Mouse (Mus musculus): ENCODE data around the gene Mgat5. TPM values are rescaled to one million over a fixed set of nuclear protein-coding genes. Genes with fewer than 3 reads are reported as not detected.

Gene Mgat5
- polyA plus RNA-seq, 1 experiment from 2014 or later = 12.6 TPM

DNA sequence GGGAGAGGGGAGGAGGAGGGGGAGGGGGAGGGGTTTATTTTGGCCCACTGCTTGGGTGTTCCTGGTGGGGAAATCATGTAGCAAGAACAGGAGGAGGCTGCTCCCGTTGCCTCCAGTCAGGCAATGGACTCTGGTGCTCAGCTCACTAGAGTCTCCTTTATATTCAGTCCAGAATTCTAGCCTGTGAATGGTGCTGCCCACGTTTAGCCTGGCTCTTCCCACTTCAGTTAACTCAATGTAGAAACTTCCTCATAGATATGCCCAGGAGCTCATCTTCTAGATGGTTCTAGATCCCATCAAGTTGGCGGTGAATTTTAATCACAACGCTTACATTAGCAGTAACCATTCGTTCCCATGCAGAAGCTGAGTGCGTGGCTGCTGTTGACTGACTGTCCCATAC lies 123.0 kb downstream of the Mgat5 start:
- Histone ChIP-seq H3K4me2 (replicated peaks) (no peak overlapping the region), H3K27me3 (no peaks in the 10 kb centered on the region), H3K36me3 (peaks cover 8% of the 10 kb centered on the region; the same call in 1 of the 2 replicates), H3K9me3 (no peaks in the 10 kb centered on the region), H3K4me1 (no peaks in the 10 kb centered on the region), H3K27ac (replicated peaks) (no peak overlapping the region), H3K9ac (replicated peaks) (no peak overlapping the region), H3K4me3 (no peak overlapping the region)
- WGBS = 82% methylated on average over 6 of the region's 6 CpGs
- no peak for ATAC-seq (replicated peaks)

- H3K4me2 ChIP-seq (replicated peaks) = no peak overlapping the region
- WGBS = 41% methylated on average over 5 of the region's 5 CpGs
- H3K27me3 ChIP-seq = no peaks in the 10 kb centered on the region
- H3K27ac ChIP-seq (replicated peaks) = no peak overlapping the region
- H3K9me3 ChIP-seq = no peaks in the 10 kb centered on the region
- no peak overlapping the region for H3K4me3 ChIP-seq
- ATAC-seq (replicated peaks) = no peak
- H3K36me3 ChIP-seq = peaks cover 8% of the 10 kb centered on the region; the same call in 1 of the 2 replicates
- H3K9ac ChIP-seq (replicated peaks) = no peak overlapping the region
- H3K4me1 ChIP-seq = no peaks in the 10 kb centered on the region
These were observed 123.6 kb downstream of the Mgat5 start for GRCm38 (mm10) chr1:127328354-127328875.

DNA sequence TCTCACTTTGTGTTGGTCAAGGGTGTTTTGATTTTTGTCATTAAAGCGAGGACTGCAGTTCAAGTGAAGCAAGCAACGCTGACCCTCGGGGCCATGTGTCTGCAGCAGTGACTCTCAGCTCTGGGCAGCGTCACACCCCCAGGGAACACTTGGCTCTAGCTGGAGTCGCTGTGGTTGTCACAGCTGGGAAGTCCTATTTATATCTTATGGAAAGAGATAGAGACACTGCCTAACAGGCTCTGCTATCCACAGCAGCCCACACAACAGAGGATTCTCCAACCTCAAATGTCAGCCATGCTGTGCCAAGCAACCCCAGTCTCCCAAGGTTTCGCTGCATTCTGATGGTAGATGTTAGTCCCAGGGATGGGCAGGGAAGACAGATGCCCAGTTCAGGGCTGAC lies 125.0 kb downstream of the Mgat5 start:
- H3K4me1 ChIP-seq = no peaks in the 10 kb centered on the region
- H3K9me3 ChIP-seq = no peaks in the 10 kb centered on the region
- WGBS = 90% methylated on average over 6 of the region's 6 CpGs
- H3K4me2 ChIP-seq (replicated peaks) = no peak overlapping the region
- no peaks in the 10 kb centered on the region for H3K36me3 ChIP-seq
- no peaks in the 10 kb centered on the region for H3K27me3 ChIP-seq
- H3K27ac ChIP-seq (replicated peaks) = no peak overlapping the region
- no peak overlapping the region for H3K4me3 ChIP-seq
- ATAC-seq (replicated peaks) = no peak
- H3K9ac ChIP-seq (replicated peaks) = no peak overlapping the region

- Histone ChIP-seq H3K27me3 (no peaks in the 10 kb centered on the region), H3K4me1 (peaks cover 17% of the 10 kb centered on the region), H3K9me3 (no peaks in the 10 kb centered on the region), H3K27ac (replicated peaks) (no peak overlapping the region), H3K36me3 (no peaks in the 10 kb centered on the region), H3K4me2 (replicated peaks) (no peak overlapping the region), H3K9ac (replicated peaks) (no peak overlapping the region), H3K4me3 (no peak overlapping the region)
- WGBS = 41% methylated on average over 10 of the region's 10 CpGs
- peak; percentile 69 for ATAC-seq (replicated peaks)
These were observed 132.9 kb downstream of the Mgat5 start for GRCm38 (mm10) chr1:127337740-127338139.

GRCm38 (mm10) chr1:127338833-127339487 lies 134.1 kb downstream of the Mgat5 start:
- 0 out of 2 replicates have a peak overlapping the region, but pooled peaks have one; percentile 6 for H3K27ac ChIP-seq (replicated peaks)
- H3K36me3 ChIP-seq = no peaks in the 10 kb centered on the region
- H3K9me3 ChIP-seq = no peaks in the 10 kb centered on the region
- WGBS = 41% methylated on average over 9 of the region's 9 CpGs
- peaks cover 17% of the 10 kb centered on the region for H3K4me1 ChIP-seq
- no peak overlapping the region for H3K4me3 ChIP-seq
- no peak overlapping the region for H3K4me2 ChIP-seq (replicated peaks)
- H3K27me3 ChIP-seq = no peaks in the 10 kb centered on the region
- ATAC-seq (replicated peaks) = peak; percentile 67
- H3K9ac ChIP-seq (replicated peaks) = no peak overlapping the region

DNA sequence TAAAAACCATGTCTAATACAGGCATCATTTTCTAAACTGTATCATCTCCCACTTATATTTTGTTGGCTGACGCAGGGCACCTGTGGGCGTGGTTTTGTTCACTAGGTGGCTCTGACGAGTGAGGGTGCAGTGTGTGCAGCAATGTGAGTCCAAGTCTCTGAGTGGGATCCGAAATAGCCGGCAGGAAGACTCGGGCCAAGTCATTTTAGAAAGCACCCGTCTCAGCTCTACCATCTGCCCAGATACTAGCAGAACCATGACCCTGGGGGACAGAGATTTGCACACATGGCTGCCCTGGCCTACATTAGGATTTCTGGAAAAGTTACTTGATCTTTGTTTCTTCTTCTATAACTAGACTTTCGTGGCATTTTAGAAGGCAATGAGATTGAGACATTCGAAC lies 135.5 kb downstream of the Mgat5 start:
- no peak overlapping the region for H3K4me2 ChIP-seq (replicated peaks)
- H3K9me3 ChIP-seq = no peaks in the 10 kb centered on the region
- WGBS = 89% methylated on average over 9 of the region's 9 CpGs
- no peaks in the 10 kb centered on the region for H3K27me3 ChIP-seq
- peaks cover 17% of the 10 kb centered on the region for H3K4me1 ChIP-seq
- H3K36me3 ChIP-seq = no peaks in the 10 kb centered on the region
- H3K9ac ChIP-seq (replicated peaks) = no peak overlapping the region
- no peak overlapping the region for H3K27ac ChIP-seq (replicated peaks)
- H3K4me3 ChIP-seq = no peak overlapping the region
- no peak for ATAC-seq (replicated peaks)

DNA sequence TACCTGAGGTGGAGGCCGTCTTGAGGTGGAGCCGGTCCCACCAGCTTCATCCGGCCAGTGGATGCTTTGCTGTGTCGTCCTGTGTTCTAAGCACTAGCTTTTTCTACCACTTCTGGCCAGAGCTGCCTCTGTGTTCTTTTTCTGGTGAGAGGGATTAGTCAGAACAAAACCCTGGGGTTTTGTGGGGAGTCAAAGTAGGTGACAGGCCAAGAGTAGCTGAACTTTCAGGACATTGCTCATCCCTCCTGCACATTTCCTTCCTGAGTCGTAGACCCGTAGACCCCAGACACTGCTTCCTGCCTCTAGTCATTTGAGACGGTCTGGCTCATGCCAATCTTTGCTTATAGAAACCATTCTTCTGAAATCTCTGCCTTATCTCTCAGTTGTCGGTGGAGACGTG lies 140.1 kb downstream of the Mgat5 start:
- Histone ChIP-seq H3K9ac (replicated peaks) (no peak overlapping the region), H3K9me3 (no peaks in the 10 kb centered on the region), H3K27ac (replicated peaks) (no peak overlapping the region), H3K27me3 (no peaks in the 10 kb centered on the region), H3K4me2 (replicated peaks) (no peak overlapping the region), H3K4me1 (no peaks in the 10 kb centered on the region), H3K4me3 (no peak overlapping the region), H3K36me3 (no peaks in the 10 kb centered on the region)
- no peak for ATAC-seq (replicated peaks)
- WGBS = 88% methylated on average over 9 of the region's 9 CpGs

- Histone ChIP-seq H3K27ac (replicated peaks) (no peak overlapping the region), H3K9ac (replicated peaks) (no peak overlapping the region), H3K4me3 (no peak overlapping the region), H3K4me1 (no peaks in the 10 kb centered on the region), H3K27me3 (no peaks in the 10 kb centered on the region), H3K4me2 (replicated peaks) (no peak overlapping the region), H3K9me3 (no peaks in the 10 kb centered on the region), H3K36me3 (no peaks in the 10 kb centered on the region)
- WGBS = 59% methylated on average over 3 of the region's 3 CpGs
- ATAC-seq (replicated peaks) = no peak
These were observed 141.9 kb downstream of the Mgat5 start for GRCm38 (mm10) chr1:127346596-127347139.

GRCm38 (mm10) chr1:127347878-127348620 lies 143.2 kb downstream of the Mgat5 start:
- Histone ChIP-seq H3K36me3 (no peaks in the 10 kb centered on the region), H3K27ac (replicated peaks) (no peak overlapping the region), H3K4me3 (no peak overlapping the region), H3K9me3 (no peaks in the 10 kb centered on the region), H3K9ac (replicated peaks) (no peak overlapping the region), H3K4me1 (0 out of 2 replicates have a peak, but pooled peaks cover under 1% of the 10 kb centered on the region), H3K4me2 (replicated peaks) (no peak overlapping the region), H3K27me3 (no peaks in the 10 kb centered on the region)
- 92% methylated on average over 3 of the region's 3 CpGs for WGBS
- no peak for ATAC-seq (replicated peaks)

GRCm38 (mm10) chr1:127348642-127349341 lies 144.0 kb downstream of the Mgat5 start:
- Histone ChIP-seq H3K4me1 (peaks cover 6% of the 10 kb centered on the region; the same call in 1 of the 2 replicates), H3K4me3 (no peak overlapping the region), H3K9me3 (no peaks in the 10 kb centered on the region), H3K36me3 (no peaks in the 10 kb centered on the region), H3K4me2 (replicated peaks) (no peak overlapping the region), H3K27me3 (no peaks in the 10 kb centered on the region), H3K9ac (replicated peaks) (no peak overlapping the region), H3K27ac (replicated peaks) (no peak overlapping the region)
- WGBS = 78% methylated on average over 9 of the region's 9 CpGs
- no peak for ATAC-seq (replicated peaks)

DNA sequence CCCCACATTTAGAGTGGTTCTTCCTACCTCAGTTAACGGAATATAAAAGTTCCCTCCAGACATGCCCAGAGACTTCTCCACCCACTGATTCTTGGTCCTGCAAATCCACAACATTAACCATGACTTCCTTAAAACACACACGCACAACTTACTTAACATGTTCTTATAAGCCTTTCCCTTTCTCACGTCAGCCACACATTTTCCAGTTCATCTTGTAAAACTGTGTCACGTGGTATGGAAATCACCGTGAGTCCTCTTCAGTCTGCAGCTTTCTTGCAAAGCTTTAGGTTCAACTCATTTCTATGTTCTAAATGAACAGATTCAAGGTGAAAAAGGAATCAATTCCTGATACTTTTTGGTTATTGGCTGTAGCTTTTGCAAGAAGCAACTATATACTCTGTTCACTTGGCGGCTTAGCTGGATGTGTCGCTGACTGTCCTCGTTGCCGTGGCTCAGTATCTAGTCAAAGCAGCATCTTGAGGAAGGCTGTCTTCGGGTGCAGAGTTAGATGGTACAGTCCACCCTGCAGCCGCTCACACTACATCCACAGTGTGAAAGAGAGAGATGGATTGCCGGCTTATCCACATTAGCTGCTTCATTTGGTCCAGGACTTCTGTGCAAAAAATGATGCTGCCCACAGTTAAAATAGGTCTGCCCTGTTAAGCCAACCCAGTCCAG lies 146.7 kb downstream of the Mgat5 start:
- H3K9ac ChIP-seq (replicated peaks) = no peak overlapping the region
- no peak overlapping the region for H3K4me2 ChIP-seq (replicated peaks)
- peaks cover 6% of the 10 kb centered on the region; the same call in 1 of the 2 replicates for H3K4me1 ChIP-seq
- no peak overlapping the region for H3K27ac ChIP-seq (replicated peaks)
- H3K9me3 ChIP-seq = no peaks in the 10 kb centered on the region
- 93% methylated on average over 12 of the region's 12 CpGs for WGBS
- no peaks in the 10 kb centered on the region for H3K27me3 ChIP-seq
- H3K4me3 ChIP-seq = no peak overlapping the region
- ATAC-seq (replicated peaks) = no peak
- H3K36me3 ChIP-seq = no peaks in the 10 kb centered on the region

Measured in forebrain, embryonic 15.5 days (tissue).